ENCODE assay signal across 8 mouse cellular contexts in genomic region chr5:91138970-91139369, GRCm38 (mm10). TPM values are rescaled to one million over a fixed set of nuclear protein-coding genes. Genes with fewer than 3 reads are reported as not detected.
DNase-seq lines count a peak whose midpoint lies in the region; ATAC-seq lines count a peak whose summit lies in the region.

No protein-coding gene starts in this region.

- ATAC-seq in liver, embryonic 11.5 days (replicated peaks; ENCODE audit: low FRiP score) = no peak
- ATAC-seq in embryonic facial prominence, embryonic 13.5 days (ENCODE audit: insufficient number of reproducible peaks, insufficient read depth, low FRiP score, low TSS enrichment, low read depth) = no peak
- ATAC-seq in intestine, embryonic 16.5 days = 0 out of 2 replicates have a peak, but pooled peaks have one; percentile 16
- ATAC-seq in neural tube, embryonic 13.5 days (ENCODE audit: low read depth) = peak; percentile 32; the same call in 1 of the 2 replicates

- H3K4me1 ChIP-seq in liver, embryonic 11.5 days (replicated peaks; ENCODE audit: control insufficient read depth, insufficient read depth, low read length) = no peaks in the 10 kb centered on the region; the same call in 1 of the 2 replicates
- peaks cover 13% of the 10 kb centered on the region for H3K4me1 ChIP-seq in embryonic facial prominence, embryonic 13.5 days
- H3K4me1 ChIP-seq in intestine, embryonic 16.5 days (ENCODE audit: control insufficient read depth, insufficient read depth, low read length) = peaks cover 4% of the 10 kb centered on the region
- peaks cover 8% of the 10 kb centered on the region for H3K4me1 ChIP-seq in neural tube, embryonic 13.5 days (replicated peaks)

- H3K9me3 ChIP-seq in liver, embryonic 11.5 days (ENCODE audit: control insufficient read depth, low read length) = no peaks in the 10 kb centered on the region
- H3K9me3 ChIP-seq in embryonic facial prominence, embryonic 13.5 days = no peaks in the 10 kb centered on the region
- no peaks in the 10 kb centered on the region for H3K9me3 ChIP-seq in intestine, embryonic 16.5 days (ENCODE audit: control insufficient read depth, low read length)
- no peaks in the 10 kb centered on the region for H3K9me3 ChIP-seq in neural tube, embryonic 13.5 days

- H3K27me3 ChIP-seq in liver, embryonic 11.5 days (replicated peaks; ENCODE audit: control insufficient read depth, insufficient read depth, low read length) = peaks cover 24% of the 10 kb centered on the region
- peaks cover 40% of the 10 kb centered on the region for H3K27me3 ChIP-seq in embryonic facial prominence, embryonic 13.5 days
- 0 out of 2 replicates have a peak, but pooled peaks cover 9% of the 10 kb centered on the region for H3K27me3 ChIP-seq in intestine, embryonic 16.5 days (replicated peaks; ENCODE audit: control insufficient read depth, insufficient read depth, low read length)
- peaks cover 31% of the 10 kb centered on the region for H3K27me3 ChIP-seq in neural tube, embryonic 13.5 days

- H3K27ac ChIP-seq in liver, embryonic 11.5 days (ENCODE audit: low read depth, low read length) = no peak overlapping the region
- H3K27ac ChIP-seq in embryonic facial prominence, embryonic 13.5 days = no peak overlapping the region
- no peak overlapping the region for H3K27ac ChIP-seq in intestine, embryonic 16.5 days (ENCODE audit: low read length)
- H3K27ac ChIP-seq in neural tube, embryonic 13.5 days (replicated peaks) = no peak overlapping the region

- peak overlapping the region; percentile 81 for H3K4me2 ChIP-seq in liver, embryonic 11.5 days
- peak overlapping the region; percentile 95 for H3K4me2 ChIP-seq in embryonic facial prominence, embryonic 13.5 days
- H3K4me2 ChIP-seq in intestine, embryonic 16.5 days (ENCODE audit: low read depth, low read length) = peak overlapping the region; percentile 88
- peak overlapping the region; percentile 85 for H3K4me2 ChIP-seq in neural tube, embryonic 13.5 days

- 6% methylated on average over 7 of the region's 7 CpGs for whole genome bisulfite sequencing in liver, embryonic 11.5 days
- WGBS in embryonic facial prominence, embryonic 13.5 days = 3% methylated on average over 7 of the region's 7 CpGs
- WGBS in intestine, embryonic 16.5 days = 7% methylated on average over 7 of the region's 7 CpGs
- WGBS in neural tube, embryonic 13.5 days = 2% methylated on average over 7 of the region's 7 CpGs

- H3K36me3 ChIP-seq in liver, embryonic 11.5 days (ENCODE audit: control insufficient read depth, insufficient read depth, low read length) = no peaks in the 10 kb centered on the region
- H3K36me3 ChIP-seq in embryonic facial prominence, embryonic 13.5 days = no peaks in the 10 kb centered on the region
- H3K36me3 ChIP-seq in intestine, embryonic 16.5 days (ENCODE audit: control insufficient read depth, insufficient read depth, low read length) = no peaks in the 10 kb centered on the region
- H3K36me3 ChIP-seq in neural tube, embryonic 13.5 days = no peaks in the 10 kb centered on the region

- no peak for DNase-seq in liver, embryonic 11.5 days (ENCODE audit: low spot score)
- no peak for DNase-seq in liver
- no peak for DNase-seq in right cerebral cortex, postnatal 36 days (ENCODE audit: low spot score in 2 of 2)
- no peak for DNase-seq in thymus, postnatal 10 days (ENCODE audit: low spot score in 2 of 2)
- no peak for DNase-seq in adrenal gland, adult 2 months

- H3K4me3 ChIP-seq in liver, embryonic 11.5 days (ENCODE audit: low read depth, low read length) = peak overlapping the region; percentile 53
- peak overlapping the region; percentile 58 for H3K4me3 ChIP-seq in embryonic facial prominence, embryonic 13.5 days
- peak overlapping the region; percentile 58 for H3K4me3 ChIP-seq in intestine, embryonic 16.5 days (ENCODE audit: low read length)
- H3K4me3 ChIP-seq in neural tube, embryonic 13.5 days = peak overlapping the region; percentile 57

- no peak overlapping the region for H3K9ac ChIP-seq in liver, embryonic 11.5 days (ENCODE audit: low read depth, low read length)
- peak overlapping the region; percentile 61; the same call in 1 of the 2 replicates for H3K9ac ChIP-seq in embryonic facial prominence, embryonic 13.5 days
- peak overlapping the region; percentile 67 for H3K9ac ChIP-seq in intestine, embryonic 16.5 days (ENCODE audit: low read depth, low read length)
- no peak overlapping the region; the same call in 1 of the 2 replicates for H3K9ac ChIP-seq in neural tube, embryonic 13.5 days

RNA-seq across cellular contexts. Expression of gene Areg, which starts 0.4 kb away (rescaled TPM):
- polyA plus RNA-seq in liver, embryonic 11.5 days (2014; fragmentation: Nextera tagmentation; extraction: Ambion mirVana) = not detected in 2 replicates
- 0.22 and 0.29 TPM in 2 replicates for polyA plus RNA-seq in embryonic facial prominence, embryonic 13.5 days (2015; fragmentation: Nextera tagmentation; extraction: Ambion mirVana)
- 2.9 and 3.8 TPM in 2 replicates for polyA plus RNA-seq in intestine, embryonic 16.5 days (2015; fragmentation: Nextera tagmentation; extraction: Ambion mirVana)
- polyA plus RNA-seq in neural tube, embryonic 13.5 days (2015; fragmentation: Nextera tagmentation; extraction: Ambion mirVana) = 1.8 and 2.6 TPM in 2 replicates
- not detected for total RNA-seq in adrenal gland, adult 2 months (2021)
- polyA plus RNA-seq in adrenal gland, adult 2 months (2012; rRNA removed) = not detected in 2 replicates

Comparison
In these comparisons a context has a peak if more than half of its experiments do, and no peak if none do; other contexts are left out.
1. ATAC-seq: peak in intestine, embryonic 16.5 days (single experiment) and neural tube, embryonic 13.5 days (single experiment); none in liver, embryonic 11.5 days (single experiment) and embryonic facial prominence, embryonic 13.5 days (single experiment).
2. H3K9ac ChIP-seq: peak in embryonic facial prominence, embryonic 13.5 days (single experiment) and intestine, embryonic 16.5 days (single experiment); none in liver, embryonic 11.5 days (single experiment) and neural tube, embryonic 13.5 days (single experiment).
3. Peak in every context shown above with its lines, with median percentiles within 50 percentile points of each other: H3K4me2 ChIP-seq and H3K4me3 ChIP-seq.